Mouse (Mus musculus) liver, embryonic 15.5 days (tissue): Measurements from ENCODE around the gene Rexo1. TPM values are rescaled to one million over a fixed set of nuclear protein-coding genes. Genes with fewer than 3 reads are reported as not detected.

ENCODE experiments used
- ATAC-seq: fragments of 200-750 bp; cut with Nextera tagmentation; 2 replicates; pipeline ENCODE4 v1.8.0; 2017; ENCODE audit warnings: moderate number of reproducible peaks, mild to moderate bottlenecking, moderate library complexity; ENCODE audit not compliant: insufficient read depth
- H3K27ac ChIP-seq: fragments of 300-500 bp; sonication (generic); replicated peaks from 2 replicates; pipeline ENCODE4 v1.5.1; 2015; ENCODE audit warnings: mild to moderate bottlenecking, inconsistent platforms
- H3K27me3 ChIP-seq: fragments of 300-500 bp; sonication (generic); 2 replicates; pipeline ENCODE4 v1.6.1; 2015; ENCODE audit warnings: mild to moderate bottlenecking, inconsistent platforms
- H3K36me3 ChIP-seq: fragments of 300-500 bp; sonication (generic); replicated peaks from 2 replicates; pipeline ENCODE4 v1.6.1; 2015; ENCODE audit warnings: moderate library complexity, mild to moderate bottlenecking, inconsistent platforms
- H3K4me1 ChIP-seq: fragments of 300-500 bp; sonication (generic); replicated peaks from 2 replicates; pipeline ENCODE4 v1.6.1; 2015; ENCODE audit warnings: inconsistent platforms
- H3K4me2 ChIP-seq: fragments of 300-500 bp; sonication (generic); 2 replicates; pipeline ENCODE4 v1.6.1; 2015; ENCODE audit warnings: moderate library complexity, mild to moderate bottlenecking, inconsistent platforms
- H3K4me3 ChIP-seq: fragments of 300-500 bp; sonication (generic); replicated peaks from 2 replicates; pipeline ENCODE4 v1.5.1; 2015; ENCODE audit warnings: mild to moderate bottlenecking, inconsistent platforms
- H3K9ac ChIP-seq: fragments of 300-500 bp; sonication (generic); 2 replicates; pipeline ENCODE4 v1.6.1; 2015; ENCODE audit warnings: moderate library complexity, mild to moderate bottlenecking, inconsistent platforms
- H3K9me3 ChIP-seq: fragments of 300-500 bp; sonication (generic); replicated peaks from 2 replicates; pipeline ENCODE4 v1.6.1; 2016; ENCODE audit warnings: inconsistent platforms
- WGBS: fragments of 180-500 bp; shearing (Covaris S2); methylation state at CpG from one replicate; pipeline ENCODE4 v1.1.7; 2015; ENCODE audit warnings: mixed read lengths; ENCODE audit not compliant: insufficient replicate concordance; 5-methylcytosine and 5-hydroxymethylcytosine counted together
- polyA plus RNA-seq: library from polyadenylated mRNA; unstranded; fragments of >200 nt; fragmentation: Nextera tagmentation; extraction: Ambion mirVana; gene quantifications from 2 replicates; pipeline ENCODE4 v1.2.1, GENCODE M21; 2015

Rexo1 gene
- polyA plus RNA-seq, 1 experiment from 2014 or later = 12.8 TPM

GRCm38 (mm10) chr10:80552364-80552763 is 9.0 kb downstream of the Rexo1 start:
- Histone ChIP-seq H3K27ac (peak overlapping the region; percentile 96), H3K36me3 (peaks cover 36% of the 10 kb centered on the region), H3K4me1 (peaks cover 71% of the 10 kb centered on the region), H3K27me3 (no peaks in the 10 kb centered on the region), H3K9me3 (no peaks in the 10 kb centered on the region), H3K4me3 (no peak overlapping the region), H3K9ac (peak overlapping the region; percentile 61; the same call in 1 of the 2 replicates), H3K4me2 (0 out of 2 replicates have a peak overlapping the region, but pooled peaks have one; percentile 3)
- 49% methylated on average over 9 of the region's 9 CpGs for WGBS
- no peak for ATAC-seq

GRCm38 (mm10) chr10:80549279-80549678 is 12.1 kb downstream of the Rexo1 start:
- 86% methylated on average over 21 of the region's 21 CpGs for WGBS
- Histone ChIP-seq H3K27me3 (no peaks in the 10 kb centered on the region), H3K27ac (no peak overlapping the region), H3K36me3 (peaks cover 67% of the 10 kb centered on the region), H3K4me1 (peaks cover 65% of the 10 kb centered on the region), H3K4me2 (no peak overlapping the region), H3K9ac (no peak overlapping the region), H3K9me3 (no peaks in the 10 kb centered on the region), H3K4me3 (no peak overlapping the region)
- no peak for ATAC-seq

GRCm38 (mm10) chr10:80548428-80549006 is 12.8 kb downstream of the Rexo1 start:
- no peaks in the 10 kb centered on the region for H3K9me3 ChIP-seq
- H3K27ac ChIP-seq = peak overlapping the region; percentile 73
- peaks cover 60% of the 10 kb centered on the region for H3K4me1 ChIP-seq
- H3K36me3 ChIP-seq = peaks cover 74% of the 10 kb centered on the region
- no peak overlapping the region for H3K9ac ChIP-seq
- H3K27me3 ChIP-seq = no peaks in the 10 kb centered on the region
- peak; percentile 7; the same call in 1 of the 2 replicates for ATAC-seq
- WGBS = 61% methylated on average over 10 of the region's 10 CpGs
- no peak overlapping the region for H3K4me2 ChIP-seq
- H3K4me3 ChIP-seq = no peak overlapping the region

GRCm38 (mm10) chr10:80547539-80547938 is 13.8 kb downstream of the Rexo1 start:
- H3K9me3 ChIP-seq = no peaks in the 10 kb centered on the region
- H3K27ac ChIP-seq = peak overlapping the region; percentile 73
- no peak overlapping the region for H3K4me3 ChIP-seq
- ATAC-seq = no peak
- no peak overlapping the region for H3K9ac ChIP-seq
- H3K4me2 ChIP-seq = peak overlapping the region; percentile 39
- WGBS = 89% methylated on average over 15 of the region's 15 CpGs
- H3K4me1 ChIP-seq = peaks cover 51% of the 10 kb centered on the region
- H3K36me3 ChIP-seq = peaks cover 84% of the 10 kb centered on the region
- H3K27me3 ChIP-seq = no peaks in the 10 kb centered on the region

DNA sequence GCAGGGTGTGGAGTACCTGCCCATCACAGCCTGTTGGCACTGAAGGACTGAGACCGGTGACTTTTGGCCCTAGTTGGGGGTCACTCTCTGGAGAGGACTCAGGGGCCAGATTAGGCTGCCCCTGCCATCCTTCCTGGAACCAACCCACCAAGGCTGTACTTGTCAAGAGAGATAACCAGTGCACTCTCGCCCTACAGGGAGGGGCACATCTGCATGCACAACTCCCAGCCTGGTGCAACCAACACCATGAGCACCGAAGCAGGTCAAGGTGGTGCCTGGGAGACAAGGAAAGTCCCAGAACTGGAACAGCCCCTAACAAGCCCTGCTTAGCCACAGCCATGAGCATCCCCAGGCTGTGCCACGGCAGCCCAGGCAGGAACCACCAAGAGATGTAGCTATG is 14.4 kb downstream of the Rexo1 start:
- H3K36me3 ChIP-seq = peaks cover 90% of the 10 kb centered on the region
- H3K27me3 ChIP-seq = no peaks in the 10 kb centered on the region
- 39% methylated on average over 4 of the region's 4 CpGs for WGBS
- ATAC-seq = peak; percentile 56
- peak overlapping the region; percentile 73 for H3K27ac ChIP-seq
- no peak overlapping the region for H3K4me3 ChIP-seq
- peaks cover 45% of the 10 kb centered on the region for H3K4me1 ChIP-seq
- H3K9me3 ChIP-seq = no peaks in the 10 kb centered on the region
- H3K4me2 ChIP-seq = peak overlapping the region; percentile 39
- H3K9ac ChIP-seq = no peak overlapping the region

DNA sequence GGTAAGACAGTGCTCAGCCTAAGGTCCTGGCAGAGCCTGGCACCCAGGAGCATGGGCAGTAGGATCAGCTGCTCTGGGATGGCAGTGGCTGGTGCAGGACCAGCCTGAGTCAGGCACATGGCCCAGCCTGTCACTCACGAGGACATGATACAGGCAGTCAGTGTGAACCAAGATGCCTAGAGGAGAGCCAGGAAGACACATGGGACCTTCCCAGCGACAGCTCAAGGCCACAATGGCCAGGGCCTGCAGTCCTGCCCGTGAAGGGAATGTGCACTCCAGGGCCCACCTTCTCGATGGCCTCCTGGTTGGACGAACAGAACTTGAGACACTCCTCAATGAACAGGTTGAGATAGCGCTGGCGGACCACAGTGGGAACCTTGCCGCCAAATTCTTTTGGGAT is 15.8 kb downstream of the Rexo1 start:
- H3K4me3 ChIP-seq = no peak overlapping the region
- no peaks in the 10 kb centered on the region for H3K27me3 ChIP-seq
- peaks cover 96% of the 10 kb centered on the region for H3K36me3 ChIP-seq
- no peak overlapping the region for H3K9ac ChIP-seq
- no peaks in the 10 kb centered on the region for H3K9me3 ChIP-seq
- H3K27ac ChIP-seq = no peak overlapping the region
- ATAC-seq = no peak
- H3K4me1 ChIP-seq = peaks cover 43% of the 10 kb centered on the region
- H3K4me2 ChIP-seq = no peak overlapping the region
- 85% methylated on average over 8 of the region's 8 CpGs for WGBS

- Histone ChIP-seq H3K27ac (no peak overlapping the region), H3K4me2 (no peak overlapping the region), H3K36me3 (peaks cover 79% of the 10 kb centered on the region), H3K9ac (no peak overlapping the region), H3K27me3 (no peaks in the 10 kb centered on the region), H3K4me3 (no peak overlapping the region), H3K9me3 (no peaks in the 10 kb centered on the region), H3K4me1 (peaks cover 56% of the 10 kb centered on the region)
- 88% methylated on average over 14 of the region's 14 CpGs for WGBS
- ATAC-seq = no peak
Measured at GRCm38 (mm10) chr10:80543873-80544272, 17.5 kb downstream of the Rexo1 start.

DNA sequence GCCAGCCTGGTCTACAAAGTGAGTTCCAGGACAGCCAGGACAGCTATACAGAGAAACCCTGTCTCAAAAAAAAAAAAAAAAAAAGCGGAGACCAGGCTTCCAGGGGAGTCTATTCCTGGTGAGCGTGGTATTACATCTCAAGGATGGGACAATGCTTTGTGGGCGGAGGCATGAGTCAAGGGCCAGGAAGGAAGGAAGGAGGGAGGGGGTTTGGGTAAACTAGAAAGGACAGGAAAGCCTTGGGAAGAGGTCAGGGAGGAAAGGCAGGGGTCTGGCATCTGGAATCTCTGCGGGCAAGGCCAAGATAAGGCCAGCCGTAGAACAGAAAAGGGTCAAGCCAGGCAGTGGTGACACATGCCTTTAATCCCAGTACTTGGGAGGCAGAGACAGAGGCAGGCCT is 21.9 kb downstream of the Rexo1 start:
- Histone ChIP-seq H3K9me3 (no peaks in the 10 kb centered on the region), H3K27me3 (peaks cover 22% of the 10 kb centered on the region), H3K36me3 (peaks cover 35% of the 10 kb centered on the region), H3K4me2 (peak overlapping the region; percentile 87), H3K4me3 (0 out of 2 replicates have a peak overlapping the region, but pooled peaks have one; percentile 17), H3K9ac (no peak overlapping the region), H3K27ac (peak overlapping the region; percentile 62), H3K4me1 (peaks cover 62% of the 10 kb centered on the region)
- no peak for ATAC-seq
- WGBS = 22% methylated on average over 5 of the region's 5 CpGs

DNA sequence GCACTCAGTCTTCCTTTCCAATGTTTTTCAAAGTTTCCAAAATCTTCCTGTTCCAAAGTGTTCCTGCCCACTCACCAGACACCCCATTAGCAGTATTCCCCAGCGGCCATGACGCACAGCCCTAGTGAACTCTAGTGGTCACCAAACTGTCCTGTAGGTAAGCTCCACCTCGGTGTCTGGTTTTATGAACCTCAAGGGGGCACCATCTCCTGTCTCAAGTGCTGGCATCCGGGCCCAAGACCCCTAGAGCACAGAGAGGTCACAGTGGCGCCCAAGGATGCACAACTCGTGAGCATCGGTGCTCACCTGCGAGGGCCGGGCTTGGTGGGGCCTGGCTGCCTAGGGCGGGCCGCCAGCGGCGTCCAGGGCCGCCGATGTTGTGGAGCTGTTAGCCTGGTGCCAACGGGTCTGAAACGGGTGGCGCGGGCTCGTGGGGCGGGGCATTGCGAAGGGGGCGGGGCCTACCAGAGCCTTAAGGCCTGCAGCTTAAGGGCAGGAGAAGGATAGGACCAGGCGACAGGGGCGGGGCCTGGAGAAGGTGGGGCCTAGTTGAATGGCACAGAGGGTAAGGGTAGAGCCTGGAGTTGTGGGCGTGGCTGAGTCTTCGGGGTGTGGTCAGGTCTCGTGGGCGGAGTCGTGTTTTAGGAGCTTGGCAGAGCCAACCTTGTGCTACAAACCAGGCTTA is 22.5 kb downstream of the Rexo1 start, which contains the start of gene Atp8b3:
Gene Atp8b3 (minus strand): TSS at position 415 of the 685 bp plus-strand sequence.
- peak within 1 kb of the TSS; percentile 55 for H3K4me3 ChIP-seq
- 1% methylated on average over 30 of the region's 30 CpGs for WGBS
- peak within 1 kb of the TSS; percentile 60 for H3K9ac ChIP-seq
- peaks cover 66% of the 10 kb centered on the region for H3K4me1 ChIP-seq
- peaks cover 29% of the 10 kb centered on the region for H3K36me3 ChIP-seq
- peak within 1 kb of the TSS; percentile 87 for H3K4me2 ChIP-seq
- ATAC-seq = peak; percentile 95
- H3K27ac ChIP-seq = peak within 1 kb of the TSS; percentile 84
- no peaks in the 10 kb centered on the region for H3K9me3 ChIP-seq
- H3K27me3 ChIP-seq = peaks cover 22% of the 10 kb centered on the region

- H3K4me3 ChIP-seq = no peak overlapping the region; the same call in 1 of the 2 replicates
- 56% methylated on average over 5 of the region's 5 CpGs for WGBS
- no peak overlapping the region for H3K9ac ChIP-seq
- no peaks in the 10 kb centered on the region for H3K9me3 ChIP-seq
- H3K36me3 ChIP-seq = peaks cover 22% of the 10 kb centered on the region
- ATAC-seq = no peak
- H3K4me2 ChIP-seq = no peak overlapping the region; the same call in 1 of the 2 replicates
- peaks cover 72% of the 10 kb centered on the region for H3K4me1 ChIP-seq
- peak overlapping the region; percentile 84; the same call in 1 of the 2 replicates for H3K27ac ChIP-seq
- peaks cover 22% of the 10 kb centered on the region for H3K27me3 ChIP-seq
Measured at GRCm38 (mm10) chr10:80538180-80538579, 23.2 kb downstream of the Rexo1 start.

DNA sequence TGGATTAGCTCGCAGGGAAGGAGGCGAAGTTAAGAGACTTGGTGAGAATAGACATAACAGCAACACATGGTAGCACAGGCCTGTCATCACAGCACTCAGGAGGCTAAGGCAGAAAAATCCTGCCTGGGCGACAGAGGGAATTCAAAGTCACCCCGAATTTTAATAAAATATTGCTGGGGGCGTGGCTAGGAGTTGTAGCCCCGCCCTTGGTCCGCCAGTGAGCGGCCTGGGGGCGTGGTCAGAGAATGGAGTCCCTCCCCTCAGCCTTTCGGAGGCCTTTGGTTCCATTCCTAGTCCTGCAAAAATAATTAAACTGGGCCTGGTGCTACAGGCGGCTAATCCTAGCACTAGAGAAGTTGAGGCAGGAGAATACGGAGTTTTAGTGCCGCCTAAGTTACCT is 25.6 kb downstream of the Rexo1 start:
- Histone ChIP-seq H3K4me3 (peak overlapping the region; percentile 58), H3K36me3 (no peaks in the 10 kb centered on the region), H3K9ac (peak overlapping the region; percentile 49), H3K4me1 (peaks cover 77% of the 10 kb centered on the region), H3K4me2 (peak overlapping the region; percentile 91), H3K27ac (peak overlapping the region; percentile 90), H3K27me3 (peaks cover 24% of the 10 kb centered on the region), H3K9me3 (no peaks in the 10 kb centered on the region)
- WGBS = 11% methylated on average over 13 of the region's 13 CpGs
- no peak for ATAC-seq
